Mouse (Mus musculus) lung, postnatal 10 days (tissue): Measurements from ENCODE around the gene Plekho1.

Experiments
- DNase-seq: peaks from one replicate; pipeline ENCODE4 v3.0.0; 2021

The Plekho1 gene

GRCm38 (mm10) chr3:95945731-95946240 lies 50.0 kb downstream of the Plekho1 start:
- DNase-seq: peak; percentile 22

- DNase-seq: no peak
Observed at GRCm38 (mm10) chr3:95944742-95945141, 51.1 kb downstream of the Plekho1 start.

- no peak for DNase-seq
Observed at GRCm38 (mm10) chr3:95943226-95943625, 52.6 kb downstream of the Plekho1 start.

GRCm38 (mm10) chr3:95942749-95943148 lies 53.1 kb downstream of the Plekho1 start:
- DNase-seq: no peak

- peak; percentile 24 for DNase-seq
Observed at GRCm38 (mm10) chr3:95938835-95939234, 57.0 kb downstream of the Plekho1 start.
